Mouse (Mus musculus) CD4-positive, CD25-positive, alpha-beta regulatory T cell, adult 4 months (primary cell): ENCODE data around the gene Myo5c. TPM values are rescaled to one million over a fixed set of nuclear protein-coding genes. Genes with fewer than 3 reads are reported as not detected.
A peak's percentile ranks its signal among the peaks of the same experiment; 100 is the strongest.
"Not testable (repeated sequence)": the region's sequence is repeated elsewhere in the genome, so short reads cannot be mapped to it uniquely, and the experiment has no call there.

Source experiments
- ATAC-seq: one replicate; pipeline ENCODE4 v1.8.0; 2017
- polyA plus RNA-seq, 2 experiments: library from polyadenylated mRNA; unstranded; fragments of 100-300 nt; shearing (Covaris generic); gene quantifications; one replicate each; pipeline ENCODE4 v1.2.1; 2017

Gene Myo5c
- polyA plus RNA-seq, 2 experiments from 2014 or later, result 1.1 TPM; not detected in 1

- no peak for ATAC-seq
Observed at GRCm38 (mm10) chr9:75244527-75244926, 12.7 kb downstream of the Myo5c start.

GRCm38 (mm10) chr9:75246080-75246930 lies 14.5 kb downstream of the Myo5c start:
- ATAC-seq, result peak; percentile 53

GRCm38 (mm10) chr9:75247870-75248269 lies 16.1 kb downstream of the Myo5c start:
- ATAC-seq, result no peak

GRCm38 (mm10) chr9:75248359-75248758 lies 16.5 kb downstream of the Myo5c start:
- ATAC-seq, result no peak

- ATAC-seq, result no peak
Observed at GRCm38 (mm10) chr9:75248874-75249273, 17.1 kb downstream of the Myo5c start.

- ATAC-seq, result not testable (repeated sequence)
Observed at GRCm38 (mm10) chr9:75253158-75253557, 21.3 kb downstream of the Myo5c start.

- ATAC-seq, result no peak
Observed at GRCm38 (mm10) chr9:75253766-75254165, 21.9 kb downstream of the Myo5c start.

GRCm38 (mm10) chr9:75254196-75254955 lies 22.6 kb downstream of the Myo5c start:
- no peak for ATAC-seq

GRCm38 (mm10) chr9:75255820-75256545 lies 24.2 kb downstream of the Myo5c start:
- ATAC-seq, result peak; percentile 83

GRCm38 (mm10) chr9:75258792-75259191 lies 27.0 kb downstream of the Myo5c start:
- ATAC-seq, result no peak

GRCm38 (mm10) chr9:75259656-75260055 lies 27.8 kb downstream of the Myo5c start:
- no peak for ATAC-seq

GRCm38 (mm10) chr9:75261332-75261872 lies 29.6 kb downstream of the Myo5c start:
- peak; percentile 33 for ATAC-seq

- ATAC-seq, result peak; percentile 83
Observed at GRCm38 (mm10) chr9:75262235-75262826, 30.5 kb downstream of the Myo5c start.

- no peak for ATAC-seq
Observed at GRCm38 (mm10) chr9:75264008-75264718, 32.3 kb downstream of the Myo5c start.

GRCm38 (mm10) chr9:75267147-75267546 lies 35.3 kb downstream of the Myo5c start:
- ATAC-seq, result no peak

- ATAC-seq, result peak; percentile 76
Observed at GRCm38 (mm10) chr9:75270382-75270781, 38.6 kb downstream of the Myo5c start.

GRCm38 (mm10) chr9:75271539-75271938 lies 39.7 kb downstream of the Myo5c start:
- peak; percentile 68 for ATAC-seq

GRCm38 (mm10) chr9:75273646-75274045 lies 41.8 kb downstream of the Myo5c start:
- no peak for ATAC-seq

GRCm38 (mm10) chr9:75274486-75274885 lies 42.7 kb downstream of the Myo5c start:
- ATAC-seq, result no peak

- ATAC-seq, result no peak
Observed at GRCm38 (mm10) chr9:75275051-75275450, 43.2 kb downstream of the Myo5c start.

GRCm38 (mm10) chr9:75280814-75281213 lies 49.0 kb downstream of the Myo5c start:
- no peak for ATAC-seq

- no peak for ATAC-seq
Observed at GRCm38 (mm10) chr9:75282179-75282578, 50.4 kb downstream of the Myo5c start.
